Mouse (Mus musculus): ENCODE data around the gene Exosc6.
"Not testable (repeated sequence)": the region's sequence is repeated elsewhere in the genome, so short reads cannot be mapped to it uniquely, and the experiment has no call there.

- not testable (repeated sequence) for TF ChIP-seq TAL1, GATA1 (IDR thresholded peaks at IDR 0.05; ENCODE audit: low read length)
These were observed 45.7 kb upstream of the Exosc6 start for GRCm38 (mm10) chr8:111010230-111010991.
